Mouse (Mus musculus) urinary bladder, adult 2 months (tissue): ENCODE data around the gene Atp2b4. TPM values are rescaled to one million over a fixed set of nuclear protein-coding genes. Genes with fewer than 3 reads are reported as not detected.
A peak's percentile ranks its signal among the peaks of the same experiment; 100 is the strongest.
"Not testable (repeated sequence)": the region's sequence is repeated elsewhere in the genome, so short reads cannot be mapped to it uniquely, and the experiment has no call there.

ENCODE experiments used
- DNase-seq: peaks from one replicate; pipeline ENCODE4 v3.0.0; 2022; ENCODE audit warnings: low spot score
- polyA plus RNA-seq: library from polyadenylated mRNA; depleted of rRNA; stranded (reverse); fragments of >200 nt; gene quantifications from 2 replicates; pipeline ENCODE4 v1.2.3, GENCODE M21; 2012

Atp2b4 gene
- polyA plus RNA-seq, 1 experiment = 113 TPM

DNA sequence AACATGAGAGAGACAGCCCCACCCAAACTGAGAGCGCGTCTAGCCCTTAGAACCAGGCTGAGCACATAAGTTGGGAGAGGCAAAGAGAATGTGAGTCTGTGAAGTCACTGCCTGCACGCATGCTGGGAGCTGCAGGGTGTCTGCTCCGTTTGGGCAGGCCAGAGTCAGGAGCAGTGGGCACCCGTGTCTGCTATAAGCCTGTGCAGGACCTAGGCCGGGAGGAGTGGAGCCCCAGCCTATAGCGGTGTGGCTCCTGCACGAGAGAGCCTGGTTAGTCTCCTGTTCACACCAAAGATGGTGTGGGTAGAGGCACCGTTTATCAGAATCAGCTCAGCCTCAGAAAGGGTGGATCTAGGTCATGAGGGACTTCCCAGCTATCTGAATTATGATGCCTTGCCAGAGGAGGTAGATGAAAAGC is 55.8 kb downstream of the Atp2b4 start:
- DNase-seq = no peak

DNA sequence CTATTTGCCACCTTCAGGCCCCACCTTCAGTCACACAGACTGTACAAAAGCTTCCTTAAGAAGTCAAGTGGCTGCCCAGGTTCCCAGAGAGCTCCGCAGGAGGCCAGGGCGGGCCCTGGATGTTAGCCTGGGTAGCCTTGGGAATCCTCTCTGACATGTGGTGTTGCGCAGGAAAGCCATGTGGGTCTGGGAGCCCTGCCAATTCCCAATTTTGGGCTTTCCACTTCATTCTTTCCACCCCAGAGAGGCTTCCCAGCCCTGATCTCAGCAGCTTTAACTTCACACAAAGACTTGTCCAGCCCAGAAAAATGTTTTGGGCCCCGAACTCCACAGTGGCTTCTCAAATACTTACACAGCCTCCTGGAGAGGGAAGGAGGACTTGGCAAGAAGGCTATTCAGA is 56.2 kb downstream of the Atp2b4 start:
- peak; percentile 46 for DNase-seq

DNA sequence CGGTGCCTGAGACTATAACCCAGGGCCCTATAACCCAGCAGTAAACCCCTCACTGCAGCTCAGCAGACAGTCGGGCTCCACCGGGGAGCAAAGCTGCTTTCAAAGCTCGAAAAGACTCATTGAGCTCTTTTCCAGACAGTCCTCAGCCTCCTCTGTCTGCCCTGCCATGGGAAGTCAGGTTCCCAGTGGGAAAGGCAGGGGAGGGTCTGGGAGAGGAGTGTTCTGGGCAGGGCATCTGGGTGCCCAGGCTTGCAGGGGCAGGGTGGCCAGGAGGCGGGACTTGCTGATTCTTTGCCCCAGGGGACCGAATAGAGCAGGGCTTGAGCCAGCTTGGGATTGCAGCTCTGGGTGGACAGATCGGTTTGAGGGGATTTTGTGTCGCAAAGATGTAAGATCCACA is 58.3 kb downstream of the Atp2b4 start:
- DNase-seq = no peak

DNA sequence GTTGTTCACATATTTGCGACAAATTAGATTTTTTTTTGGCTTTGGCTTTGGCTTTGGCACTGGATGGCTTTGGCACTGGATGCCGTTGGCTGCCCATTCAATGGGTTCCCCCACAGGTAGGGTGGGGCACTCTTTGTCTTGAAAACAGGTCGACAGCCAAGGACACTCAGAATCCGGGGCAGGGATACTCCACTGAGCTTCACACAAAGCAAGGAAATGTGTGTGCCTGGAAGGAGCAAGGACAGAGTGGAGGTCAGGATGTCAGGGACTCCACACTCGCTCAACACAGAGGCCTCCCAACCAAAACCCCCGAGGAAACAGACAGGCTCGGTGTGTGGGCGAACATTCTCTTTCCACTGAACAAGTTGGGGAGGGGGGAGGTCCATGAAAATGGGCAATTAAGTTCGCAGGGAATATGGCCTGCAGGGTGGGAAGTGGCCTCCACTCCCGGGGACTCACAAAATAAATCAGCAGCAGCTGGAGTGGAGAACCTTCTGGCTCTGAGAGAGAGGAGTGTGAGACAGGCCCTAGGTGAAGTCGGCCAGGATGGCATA is 58.9 kb downstream of the Atp2b4 start:
- no peak for DNase-seq

- no peak for DNase-seq
Observed at GRCm38 (mm10) chr1:133741171-133741570, 59.7 kb downstream of the Atp2b4 start.

DNA sequence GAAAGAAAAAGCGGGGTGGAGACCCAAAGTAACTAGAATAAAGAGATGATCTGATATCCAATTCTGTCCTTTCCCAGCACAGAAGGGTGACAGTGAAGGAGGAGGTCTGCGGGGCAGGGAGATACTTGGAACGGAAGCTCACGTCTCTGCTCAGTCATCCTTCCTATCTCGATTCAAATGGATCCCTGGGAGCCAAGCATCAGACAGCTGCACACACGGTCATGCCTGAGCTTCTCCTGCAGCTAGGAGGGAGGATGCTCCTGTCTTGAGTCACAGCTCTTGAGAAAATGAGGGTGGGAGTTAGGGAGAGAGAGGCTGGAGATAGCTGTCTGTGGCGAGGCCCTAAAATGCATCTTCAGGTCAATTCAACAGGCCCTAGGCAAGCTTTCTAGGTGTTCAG is 64.2 kb downstream of the Atp2b4 start:
- no peak for DNase-seq

DNA sequence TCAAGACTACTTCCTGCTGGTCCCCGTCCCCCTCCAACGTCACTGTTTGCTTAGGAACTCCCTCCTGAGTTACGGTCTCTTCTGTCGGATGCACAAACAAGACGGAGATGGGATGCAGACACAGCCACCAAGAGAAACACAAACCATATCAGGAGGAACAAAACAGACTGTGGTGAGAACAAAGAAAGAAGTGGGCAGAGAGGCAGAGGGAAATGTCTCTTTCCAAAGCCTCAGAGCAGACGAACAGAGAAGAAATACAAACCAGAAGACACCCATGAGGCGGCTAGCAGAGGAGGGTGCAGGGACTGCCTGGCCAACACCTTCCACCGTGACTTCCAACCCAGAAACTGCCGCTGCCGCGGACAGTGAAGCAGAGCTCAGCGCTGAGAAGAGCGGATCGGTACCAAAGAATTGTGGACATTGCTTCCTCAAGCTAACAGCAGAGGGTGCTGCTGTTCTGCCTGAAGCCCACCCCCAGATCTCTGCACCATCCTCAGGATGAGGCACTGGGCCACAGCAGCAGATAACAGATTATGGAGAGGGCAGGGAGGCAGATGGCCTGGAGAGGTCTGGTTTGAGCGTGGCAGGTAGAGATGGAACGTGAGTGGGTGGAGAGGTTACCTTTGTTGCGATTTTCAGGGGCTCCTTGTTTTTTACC is 64.7 kb downstream of the Atp2b4 start:
- DNase-seq = no peak

GRCm38 (mm10) chr1:133732814-133733213 is 68.0 kb downstream of the Atp2b4 start:
- DNase-seq = no peak

DNA sequence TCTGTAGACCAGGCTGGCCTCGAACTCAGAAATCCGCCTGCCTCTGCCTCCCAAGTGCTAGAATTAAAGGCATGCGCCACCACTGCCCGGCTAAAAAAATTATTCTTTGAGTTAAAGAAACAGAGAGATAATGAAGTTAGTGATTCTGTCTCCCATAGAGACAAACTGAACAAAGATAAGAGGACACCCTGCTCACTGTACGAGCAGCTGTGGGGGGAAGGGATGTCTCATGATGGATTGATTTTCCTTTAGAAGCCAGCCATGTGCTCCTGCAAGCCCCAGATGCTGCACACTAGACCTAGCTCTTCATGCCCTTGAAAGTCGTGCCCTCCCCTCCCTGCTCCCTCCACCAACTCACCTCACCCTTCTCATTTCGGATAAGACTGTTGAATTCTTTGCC is 72.5 kb downstream of the Atp2b4 start:
- no peak for DNase-seq

GRCm38 (mm10) chr1:133720342-133720741 is 80.5 kb downstream of the Atp2b4 start:
- DNase-seq = no peak

DNA sequence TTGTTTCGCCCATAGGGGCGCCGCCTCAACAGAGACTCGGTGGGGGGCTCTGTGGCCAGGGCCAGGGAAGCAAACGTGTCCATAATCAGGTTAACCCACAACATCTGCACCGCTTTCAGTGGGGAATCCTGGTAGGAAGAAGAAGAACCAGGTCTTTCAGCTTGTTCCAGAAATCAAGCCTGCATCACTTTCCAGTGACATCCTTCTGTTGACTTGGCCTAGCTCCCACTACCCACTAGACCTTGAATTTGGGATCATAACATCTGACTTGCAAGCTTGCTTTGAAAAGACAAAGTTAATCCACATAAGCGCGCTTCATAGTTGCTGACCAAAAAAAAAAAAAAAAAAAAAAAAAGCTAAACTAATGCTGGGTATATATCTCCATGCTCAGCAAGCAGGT is 82.1 kb downstream of the Atp2b4 start:
- no peak for DNase-seq

GRCm38 (mm10) chr1:133718296-133718695 is 82.5 kb downstream of the Atp2b4 start:
- DNase-seq = no peak

DNA sequence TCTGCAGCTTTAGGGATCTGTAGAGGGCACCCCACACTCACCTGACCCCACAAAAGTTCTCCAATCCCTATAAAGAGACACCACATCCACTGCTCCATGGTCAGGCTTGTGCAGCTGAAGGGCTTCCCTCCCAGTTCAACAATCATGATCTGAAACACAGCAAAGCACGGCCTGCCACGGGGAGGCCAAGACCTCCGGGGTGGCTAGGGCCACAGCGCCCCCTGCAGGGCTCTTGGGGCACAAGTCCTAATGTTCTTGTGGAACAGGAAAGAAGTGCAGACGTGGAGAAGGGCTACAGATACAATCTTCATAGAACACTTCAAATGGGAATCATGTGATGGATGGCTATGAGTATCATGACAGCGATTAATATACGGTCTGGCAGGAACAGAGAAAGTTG is 84.4 kb downstream of the Atp2b4 start:
- DNase-seq = no peak

DNA sequence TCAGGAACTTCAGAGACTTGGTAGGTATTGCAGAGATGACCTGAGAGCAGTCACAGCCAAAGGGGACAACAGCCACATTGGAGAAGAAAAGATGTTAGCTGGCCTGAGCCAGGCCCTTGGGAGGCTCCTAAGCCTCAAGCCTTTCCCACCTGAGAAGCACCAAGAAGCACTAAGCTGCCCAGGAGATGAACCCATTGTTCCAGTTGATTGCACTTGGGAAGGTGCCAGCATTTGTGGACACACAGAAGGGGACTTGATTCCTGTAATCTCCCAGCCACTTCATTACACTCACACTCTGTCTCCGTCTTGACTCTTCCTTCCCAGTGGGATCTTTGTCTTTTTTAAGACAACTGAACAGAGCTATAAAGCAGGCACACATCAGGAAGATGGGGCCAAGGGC is 85.7 kb downstream of the Atp2b4 start:
- DNase-seq = no peak

- DNase-seq = no peak
Observed at GRCm38 (mm10) chr1:133713009-133713370, 87.9 kb downstream of the Atp2b4 start.

DNA sequence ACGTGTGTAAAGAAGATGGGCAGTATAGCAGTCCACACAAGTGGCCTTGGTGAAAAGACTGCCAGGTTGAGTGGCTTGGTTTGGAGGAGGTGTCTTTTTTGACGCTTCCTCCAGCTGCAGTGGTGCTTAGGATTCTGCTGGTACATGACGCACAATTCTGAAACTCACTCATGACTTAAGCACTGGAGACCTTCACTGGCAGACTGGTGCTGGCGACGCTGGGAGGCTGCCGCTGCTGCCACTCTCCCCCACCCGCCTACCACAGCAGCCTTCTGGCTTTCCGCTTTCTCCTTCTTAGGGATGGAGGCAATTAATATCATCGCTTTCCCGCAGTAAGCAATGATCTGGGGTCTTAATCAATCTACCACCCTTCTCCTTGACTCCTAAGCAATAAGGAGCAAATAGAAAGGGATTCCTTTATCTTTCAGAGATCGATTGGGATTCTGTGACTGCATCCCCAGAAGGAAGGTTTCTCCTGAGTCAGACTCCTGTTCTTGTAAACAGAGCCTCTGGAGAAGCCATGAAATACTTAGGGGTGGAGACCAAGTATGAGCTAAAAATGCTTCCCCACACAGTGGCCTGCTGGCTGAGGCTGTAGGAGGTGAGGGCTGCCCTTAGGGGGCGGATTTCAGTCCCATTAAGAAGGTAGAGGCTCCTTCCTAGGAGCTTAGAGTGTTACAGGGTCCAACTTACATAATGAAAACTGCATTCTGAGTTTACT is 88.4 kb downstream of the Atp2b4 start:
- no peak for DNase-seq

DNA sequence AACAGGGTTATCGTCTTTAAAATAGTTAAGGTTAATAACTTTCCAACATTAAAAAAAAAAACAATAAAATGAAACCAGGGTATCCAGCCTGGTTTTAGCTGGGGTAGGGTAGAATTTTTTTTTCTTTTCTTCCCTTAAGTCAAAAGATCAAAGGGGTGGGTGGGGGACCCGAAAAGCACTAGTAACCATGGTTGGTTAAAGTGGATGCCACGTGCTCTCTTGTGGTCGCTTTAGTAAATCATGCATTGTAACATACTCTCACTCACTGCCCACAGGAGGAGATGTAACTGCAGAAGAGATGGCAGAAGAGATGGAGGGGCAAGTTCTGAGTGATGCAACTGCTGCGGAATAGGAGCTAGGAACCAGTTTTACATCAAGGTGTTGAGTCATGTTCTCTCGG is 89.5 kb downstream of the Atp2b4 start:
- DNase-seq = no peak

DNA sequence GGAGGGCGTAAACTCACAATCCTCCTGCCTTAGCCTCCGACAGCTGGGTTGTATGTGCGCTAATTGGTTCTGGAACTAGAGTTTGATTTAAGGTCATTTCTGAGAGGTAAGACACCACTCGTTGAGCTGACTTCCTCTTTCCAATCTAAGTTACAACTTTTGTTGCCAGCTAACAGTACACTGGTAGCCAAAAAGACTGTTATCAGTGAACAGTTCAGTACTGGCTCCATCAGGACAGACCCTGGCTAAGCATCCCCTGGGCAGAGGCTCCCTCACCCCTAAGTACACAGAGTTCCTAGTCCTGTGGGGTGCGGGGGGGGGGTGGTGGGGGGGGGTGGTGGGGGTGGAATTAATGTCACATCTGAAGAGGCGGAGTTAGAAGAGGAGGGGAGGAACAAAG is 89.9 kb downstream of the Atp2b4 start:
- no peak for DNase-seq

GRCm38 (mm10) chr1:133709292-133709691 is 91.5 kb downstream of the Atp2b4 start:
- DNase-seq = no peak

GRCm38 (mm10) chr1:133701824-133702223 is 99.0 kb downstream of the Atp2b4 start:
- DNase-seq = not testable (repeated sequence)

DNA sequence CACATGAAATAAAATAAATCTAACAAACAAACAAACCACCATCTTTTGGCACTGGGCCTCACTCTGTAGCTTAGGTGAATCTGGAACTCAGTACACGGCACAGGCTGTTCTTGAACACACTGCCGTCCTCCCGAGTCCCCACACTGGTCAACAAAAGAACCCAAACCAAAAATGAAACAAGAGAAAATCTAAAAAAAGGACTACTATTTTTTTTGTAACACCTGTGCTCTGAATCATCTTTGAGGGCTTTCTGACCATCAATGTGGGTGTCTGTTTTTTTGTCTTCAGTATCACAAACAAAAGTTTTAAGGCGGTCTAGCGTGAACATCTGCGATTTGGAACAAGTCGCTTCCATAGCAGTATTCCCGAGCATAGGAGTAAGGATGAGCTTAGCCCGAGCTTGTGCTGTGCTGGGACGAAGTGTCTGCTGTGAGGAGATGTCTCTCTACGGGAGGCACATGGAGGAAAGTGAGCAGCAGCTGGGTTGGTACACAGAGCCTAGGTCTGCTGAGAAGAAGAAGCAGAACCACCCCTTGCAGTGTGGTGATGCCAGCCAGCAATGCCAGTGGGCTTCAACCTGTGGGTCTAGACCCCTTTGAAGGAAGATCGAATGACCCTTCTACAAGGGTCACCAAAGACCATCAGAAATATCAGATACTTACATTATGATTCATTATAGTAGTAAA is 102.8 kb downstream of the Atp2b4 start:
- DNase-seq = no peak

DNA sequence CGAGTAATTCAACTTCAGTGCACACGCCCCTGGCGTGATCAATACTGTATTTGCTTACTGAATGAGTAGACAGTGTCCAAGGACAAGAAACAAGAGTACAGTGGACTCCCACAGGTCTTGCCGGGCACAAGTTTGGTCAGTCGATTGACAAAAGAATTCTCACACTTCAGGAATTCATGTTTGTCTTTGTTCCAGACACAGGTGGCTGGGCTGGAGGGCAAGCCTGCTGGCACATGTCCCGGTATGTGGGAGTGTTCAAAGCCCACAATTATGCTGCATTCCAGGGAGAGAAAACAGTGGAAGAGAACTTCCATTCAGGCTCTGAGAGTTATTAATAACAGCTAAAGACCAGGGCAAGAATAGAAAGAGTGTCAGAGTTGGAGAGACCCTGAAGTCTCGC is 104.9 kb downstream of the Atp2b4 start:
- no peak for DNase-seq

- DNase-seq = no peak
Observed at GRCm38 (mm10) chr1:133694876-133695275, 106.0 kb downstream of the Atp2b4 start.
